Mouse (Mus musculus) embryonic fibroblast, embryonic 13.5 days (primary cell): Measurements from ENCODE around the gene Anxa5.

Source experiments
- CTCF ChIP-seq: IDR thresholded peaks from 2 replicates; pipeline ENCODE4 v1.5.1; 2011; ENCODE audit warnings: mild to moderate bottlenecking, control low read depth, low read length, moderate library complexity, borderline replicate concordance; ENCODE audit not compliant: insufficient read depth
- POLR2A ChIP-seq: IDR thresholded peaks from 2 replicates; pipeline ENCODE4 v1.6.1; 2011; ENCODE audit warnings: low read depth, mild to moderate bottlenecking, control low read depth, low read length, moderate library complexity

DNA sequence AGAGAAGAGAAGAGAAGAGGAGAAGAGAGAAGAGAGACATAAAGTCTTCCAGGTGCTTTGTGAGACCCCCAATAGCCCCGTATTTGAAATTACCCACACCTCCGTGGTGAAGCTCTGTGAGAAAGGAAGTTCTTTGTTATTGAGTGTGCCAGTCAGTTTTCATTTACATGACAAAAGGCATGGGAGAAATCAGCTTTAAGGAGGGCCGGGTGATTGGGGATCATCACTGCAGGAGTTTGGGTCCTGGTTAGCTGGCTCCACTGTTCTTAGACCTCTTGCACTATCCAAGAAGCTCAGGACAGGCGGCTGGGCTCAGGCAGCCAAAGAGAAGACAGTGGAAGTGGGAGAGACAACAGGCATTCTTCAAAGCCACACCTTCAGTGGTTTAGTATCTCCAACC lies 46.4 kb upstream of the Anxa5 start:
- TF ChIP-seq CTCF = no peak
- no peak for TF ChIP-seq POLR2A
